Mouse (Mus musculus) cortical plate, adult 2 months (tissue): ENCODE measurements around the gene Tbc1d4. TPM values are rescaled to one million over a fixed set of nuclear protein-coding genes. Genes with fewer than 3 reads are reported as not detected.

Source experiments
- H3K27ac ChIP-seq: fragments of 200-500 bp; 2 replicates; pipeline ENCODE4 v1.5.1; 2012; ENCODE audit warnings: low read length, control low read depth, inconsistent platforms; ENCODE audit not compliant: insufficient read depth
- H3K4me1 ChIP-seq: fragments of 200-500 bp; 2 replicates; pipeline ENCODE4 v1.6.1; 2011; ENCODE audit warnings: low read length; ENCODE audit not compliant: control insufficient read depth, insufficient read depth
- H3K4me3 ChIP-seq: fragments of 200-500 bp; 2 replicates; pipeline ENCODE4 v1.5.1; 2011; ENCODE audit warnings: mild to moderate bottlenecking, low read length, control low read depth; ENCODE audit not compliant: insufficient read depth
- CTCF ChIP-seq: fragments of 200-500 bp; IDR thresholded peaks from 2 replicates; pipeline ENCODE4 v1.5.1; 2011; ENCODE audit warnings: mild to moderate bottlenecking, control low read depth, low read length; ENCODE audit not compliant: insufficient read depth; ENCODE audit errors: extremely low read depth
- POLR2A ChIP-seq: fragments of 200-500 bp; IDR thresholded peaks from 2 replicates; pipeline ENCODE4 v1.6.1; 2011; ENCODE audit warnings: mild to moderate bottlenecking, low read length, control low read depth; ENCODE audit not compliant: insufficient read depth; ENCODE audit errors: extremely low read depth
- polyA plus RNA-seq: library from polyadenylated mRNA; depleted of rRNA; stranded (reverse); fragments of >200 nt; gene quantifications from 2 replicates; pipeline ENCODE4 v1.2.3, GENCODE M21; 2012

Tbc1d4 gene
- polyA plus RNA-seq, 1 experiment, result 6.5 TPM

DNA sequence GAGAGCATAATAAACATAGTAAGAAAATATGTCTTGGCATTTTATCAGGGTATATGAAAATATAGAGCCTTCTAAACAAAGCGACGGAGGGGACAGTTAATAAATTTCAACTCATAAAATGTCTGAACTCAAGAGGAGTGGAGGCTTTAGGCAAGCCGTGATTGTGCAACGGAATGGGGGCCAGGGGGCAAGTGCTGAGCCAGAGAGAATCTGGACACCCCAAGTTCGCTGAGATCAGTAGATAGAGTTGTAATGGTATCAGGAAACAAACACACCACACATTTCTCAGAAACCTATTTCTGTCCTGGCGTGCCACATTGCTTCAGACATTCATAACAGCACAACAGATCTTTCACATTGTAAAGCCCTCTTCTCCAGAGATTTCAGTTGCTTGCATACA, 91.2 kb downstream of the Tbc1d4 start:
- TF ChIP-seq CTCF (no peak), POLR2A (no peak)
- H3K4me1 ChIP-seq, result no peaks in the 10 kb centered on the region
- no peak overlapping the region for H3K27ac ChIP-seq
- no peak overlapping the region for H3K4me3 ChIP-seq

DNA sequence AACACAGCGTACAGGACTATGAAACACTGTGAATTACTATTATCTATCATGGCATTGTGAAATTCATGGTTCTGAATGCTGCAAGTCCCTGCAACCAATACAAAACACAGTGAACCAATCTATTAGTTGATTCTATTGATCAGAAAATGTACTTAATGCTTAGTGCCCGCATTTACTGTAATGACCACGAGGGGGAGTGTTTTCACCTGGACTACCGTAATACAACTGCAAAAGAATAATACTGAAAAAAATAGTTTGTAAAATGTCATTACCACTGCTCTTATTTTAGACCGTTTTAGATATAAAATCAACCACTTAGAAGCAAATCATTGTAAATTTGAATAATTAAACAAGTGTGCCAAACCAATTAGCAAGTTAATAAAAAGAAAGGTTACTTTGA, 91.7 kb downstream of the Tbc1d4 start:
- Histone ChIP-seq H3K4me1 (no peaks in the 10 kb centered on the region), H3K27ac (no peak overlapping the region), H3K4me3 (no peak overlapping the region)
- TF ChIP-seq POLR2A, result no peak
- TF ChIP-seq CTCF, result peak; percentile 13; the same call in 1 of the 2 replicates

DNA sequence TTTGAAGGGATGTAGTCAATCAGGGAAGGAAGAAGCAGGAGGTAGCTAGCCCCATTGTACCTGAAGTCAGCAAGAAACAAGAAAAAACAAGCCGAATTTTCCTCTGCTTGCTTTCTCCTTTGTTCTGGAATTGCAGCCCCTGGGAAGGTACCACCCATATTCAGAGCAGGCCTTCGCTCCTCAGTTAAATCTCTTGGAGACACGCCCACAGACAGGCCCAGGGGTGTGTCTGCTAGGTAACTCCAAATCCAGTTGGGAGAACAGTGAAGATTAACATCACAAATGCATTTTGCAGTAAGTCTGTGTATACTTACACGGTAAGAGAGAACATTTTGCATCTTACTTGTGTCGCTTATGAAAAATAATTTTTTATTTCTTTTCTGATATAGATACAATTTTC, 92.1 kb downstream of the Tbc1d4 start:
- Histone ChIP-seq H3K4me1 (no peaks in the 10 kb centered on the region), H3K27ac (no peak overlapping the region), H3K4me3 (no peak overlapping the region)
- TF ChIP-seq POLR2A, result no peak

DNA sequence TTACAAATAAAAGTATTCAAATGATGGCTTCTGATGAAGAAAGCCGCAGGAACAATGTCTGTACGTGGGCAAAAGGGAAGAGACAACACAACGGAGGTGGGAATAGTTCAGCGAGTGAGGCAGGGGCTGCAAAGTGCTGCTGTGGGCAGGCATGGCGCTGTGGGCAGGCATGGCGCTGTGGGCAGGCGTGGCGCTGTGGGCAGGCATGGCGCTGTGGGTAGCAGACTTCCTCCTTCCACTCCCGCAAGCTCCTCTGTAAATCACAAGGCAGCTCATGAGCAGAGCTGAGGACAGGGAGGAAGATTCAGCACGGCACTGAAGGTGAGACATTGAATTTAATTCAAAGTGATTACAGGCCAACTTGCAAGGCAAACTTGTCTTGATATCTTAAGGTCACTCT, 93.0 kb downstream of the Tbc1d4 start:
- Histone ChIP-seq H3K27ac (no peak overlapping the region), H3K4me1 (peaks cover under 1% of the 10 kb centered on the region; the same call in 1 of the 2 replicates), H3K4me3 (no peak overlapping the region)
- TF ChIP-seq POLR2A (no peak), CTCF (no peak)

GRCm38 (mm10) chr14:101515271-101515670, 93.7 kb downstream of the Tbc1d4 start:
- peaks cover 4% of the 10 kb centered on the region; the same call in 1 of the 2 replicates for H3K4me1 ChIP-seq
- no peak for TF ChIP-seq POLR2A

DNA sequence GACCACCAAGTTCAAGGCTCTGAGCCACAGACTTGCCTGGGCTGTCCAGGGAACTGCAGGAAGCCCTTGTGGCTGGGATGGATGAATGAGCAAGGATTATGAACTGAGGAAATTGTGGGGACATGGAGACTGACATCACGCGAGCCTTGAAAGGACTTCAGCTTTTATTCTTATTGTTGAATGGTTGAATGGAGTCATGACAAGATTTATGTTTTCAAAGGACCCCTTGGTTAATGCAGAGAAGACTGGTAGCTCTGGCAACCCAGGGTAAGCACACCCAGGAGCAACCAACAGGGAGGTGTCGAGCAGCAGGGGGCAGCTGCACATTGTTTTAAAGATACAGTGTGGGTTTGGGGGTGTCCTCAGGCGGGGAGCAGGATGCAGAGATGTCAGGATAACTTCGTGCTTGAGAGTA, 94.4 kb downstream of the Tbc1d4 start:
- no peak overlapping the region for H3K4me3 ChIP-seq
- TF ChIP-seq POLR2A (no peak), CTCF (no peak)
- H3K27ac ChIP-seq, result no peak overlapping the region
- H3K4me1 ChIP-seq, result peaks cover 4% of the 10 kb centered on the region; the same call in 1 of the 2 replicates

More at GRCm38 (mm10) chr14:101515271-101515670, 93.7 kb downstream of the Tbc1d4 start:
- H3K4me3 ChIP-seq, result no peak overlapping the region
- H3K27ac ChIP-seq, result no peak overlapping the region

DNA sequence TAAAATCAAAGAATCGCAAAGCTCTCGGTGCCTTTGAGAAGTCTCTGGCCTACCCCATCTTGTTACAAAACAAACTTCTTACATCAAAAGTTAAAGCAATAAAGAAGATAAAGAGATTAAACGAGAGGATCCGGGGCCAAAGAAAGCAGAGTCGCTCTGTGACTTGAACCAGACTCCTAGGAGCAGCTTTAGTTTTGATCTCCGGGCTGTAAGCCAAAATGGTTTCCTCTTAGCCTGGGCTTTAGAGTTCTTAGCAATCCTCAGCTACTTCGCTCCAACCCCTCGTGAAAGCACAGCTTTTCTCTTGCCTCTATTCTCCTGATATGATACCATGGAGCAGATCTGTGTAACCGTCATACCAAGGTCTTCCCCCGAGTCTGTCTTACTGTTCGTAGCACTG, 95.8 kb downstream of the Tbc1d4 start:
- Histone ChIP-seq H3K4me3 (no peak overlapping the region), H3K4me1 (peaks cover 4% of the 10 kb centered on the region; the same call in 1 of the 2 replicates), H3K27ac (no peak overlapping the region)
- TF ChIP-seq CTCF (no peak), POLR2A (no peak)

GRCm38 (mm10) chr14:101511410-101511809, 97.6 kb downstream of the Tbc1d4 start:
- TF ChIP-seq POLR2A (no peak), CTCF (no peak)
- H3K4me1 ChIP-seq, result peaks cover 4% of the 10 kb centered on the region; the same call in 1 of the 2 replicates
- no peak overlapping the region for H3K4me3 ChIP-seq
- H3K27ac ChIP-seq, result no peak overlapping the region

DNA sequence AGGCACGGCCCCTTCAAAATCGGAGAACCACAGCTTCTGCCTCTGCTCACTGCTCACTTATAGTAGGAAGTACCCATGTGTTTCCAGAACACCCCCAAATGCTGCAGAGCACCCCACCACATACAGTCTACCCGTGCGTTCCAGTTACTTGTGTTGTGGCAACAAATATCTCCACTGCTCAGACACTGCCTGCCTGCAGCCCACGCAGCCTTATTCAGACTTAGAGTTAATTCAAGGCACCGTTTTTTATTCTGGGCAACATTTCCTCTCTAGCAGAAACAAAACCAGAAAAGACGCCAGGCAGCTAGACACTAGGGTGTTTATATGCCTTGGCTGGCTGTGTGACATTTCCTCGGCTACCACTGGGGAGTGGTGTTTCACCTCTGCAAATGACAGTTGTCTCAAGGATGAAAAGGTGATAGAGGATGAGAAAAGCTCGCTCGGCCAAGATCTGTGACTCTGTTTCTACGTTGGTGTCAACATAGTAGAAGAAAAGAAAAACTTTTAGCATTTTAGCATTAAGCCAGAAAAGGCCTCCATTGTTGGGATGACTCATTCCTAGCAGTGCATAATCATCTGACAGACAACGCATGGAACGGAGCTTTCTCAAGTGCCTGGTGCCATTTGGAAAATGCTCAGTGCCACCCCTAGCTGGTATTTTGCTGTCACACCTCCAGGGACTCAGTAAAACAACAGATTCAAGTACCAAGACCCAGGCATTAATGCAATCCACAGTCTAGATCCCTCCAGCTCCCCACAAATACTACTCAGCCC, 98.3 kb downstream of the Tbc1d4 start:
- H3K4me3 ChIP-seq, result no peak overlapping the region
- no peak overlapping the region for H3K27ac ChIP-seq
- H3K4me1 ChIP-seq, result peaks cover 4% of the 10 kb centered on the region; the same call in 1 of the 2 replicates
- TF ChIP-seq POLR2A (no peak), CTCF (peak; percentile 19; the same call in 1 of the 2 replicates)

- no peak overlapping the region for H3K4me3 ChIP-seq
- no peak overlapping the region for H3K27ac ChIP-seq
- TF ChIP-seq CTCF (no peak), POLR2A (no peak)
- H3K4me1 ChIP-seq, result peaks cover 4% of the 10 kb centered on the region; the same call in 1 of the 2 replicates
These were observed 99.2 kb downstream of the Tbc1d4 start for GRCm38 (mm10) chr14:101509759-101510158.

- Histone ChIP-seq H3K4me3 (no peak overlapping the region), H3K27ac (no peak overlapping the region), H3K4me1 (peaks cover 4% of the 10 kb centered on the region; the same call in 1 of the 2 replicates)
- TF ChIP-seq POLR2A (no peak), CTCF (no peak)
These were observed 101.0 kb downstream of the Tbc1d4 start for GRCm38 (mm10) chr14:101507956-101508355.
